In genomic region chr4:137142316-137142715, GRCm38 (mm10) we compare ENCODE assay signal across 11 mouse cellular contexts.
DNase-seq lines count a peak whose midpoint lies in the region; ATAC-seq and TF ChIP-seq lines count a peak whose summit lies in the region.
"Had no signal": no experiment of that assay in that cellular context is flagged by ENCODE, and none has a peak within 500 bp of the region (broad histone marks: within the 10 kb centered on the region; RNA-seq: fewer than 3 reads in every experiment).

No protein-coding gene starts in this region.

- H3K4me3 ChIP-seq in lung, embryonic 14.5 days (ENCODE audit: low read depth, low read length), result no peak overlapping the region
- H3K4me3 ChIP-seq: heart, embryonic 15.5 days had no signal

- H3K27ac ChIP-seq in lung, embryonic 14.5 days (ENCODE audit: low read depth), result no peak overlapping the region
- H3K27ac ChIP-seq: heart, embryonic 15.5 days; macrophage had no signal

- TF ChIP-seq CTCF in lung, embryonic 14.5 days (IDR thresholded peaks at IDR 0.05; ENCODE audit: low read depth), result 0 out of 2 replicates have a peak, but pooled peaks have one; percentile 18

- no peaks in the 10 kb centered on the region for H3K4me1 ChIP-seq in lung, embryonic 14.5 days (ENCODE audit: insufficient read depth)
- H3K4me1 ChIP-seq: heart, embryonic 15.5 days had no signal

- no peak overlapping the region for H3K9ac ChIP-seq in lung, embryonic 14.5 days
- H3K9ac ChIP-seq: heart, embryonic 15.5 days had no signal

- H3K36me3 ChIP-seq in lung, embryonic 14.5 days (ENCODE audit: insufficient read depth), result no peaks in the 10 kb centered on the region
- H3K36me3 ChIP-seq: heart, embryonic 15.5 days had no signal

- no peaks in the 10 kb centered on the region for H3K9me3 ChIP-seq in lung, embryonic 14.5 days (ENCODE audit: low read depth, low read length)
- H3K9me3 ChIP-seq: heart, embryonic 15.5 days had no signal

- ATAC-seq in lung, embryonic 14.5 days (ENCODE audit: insufficient read depth), result no peak
- ATAC-seq in CD4-positive, CD25-positive, alpha-beta regulatory T cell, adult 4 months, result no peak

- H3K4me2 ChIP-seq in lung, embryonic 14.5 days, result no peak overlapping the region
- H3K4me2 ChIP-seq: heart, embryonic 15.5 days had no signal

- no peaks in the 10 kb centered on the region for H3K27me3 ChIP-seq in lung, embryonic 14.5 days (ENCODE audit: insufficient read depth, low read length)

- WGBS in lung, embryonic 14.5 days, result 23% methylated on average over 9 of the region's 9 CpGs

- DNase-seq in adrenal gland, postnatal 14 days, result peak; percentile 73
- DNase-seq in adrenal gland, adult 18-20 months (ENCODE audit: low spot score in 2 of 2), result no peak
- no peak for DNase-seq in lung, embryonic 14.5 days
- no peak for DNase-seq in lung, adult 18-20 months
- peak; percentile 91 for DNase-seq in mesoderm, embryonic 11.5 days (ENCODE audit: low read depth, low spot score)
- peak; percentile 37 for DNase-seq in yolk sac, embryonic 10.5 days (ENCODE audit: low spot score)
- DNase-seq in ovary, adult 18-20 months (ENCODE audit: low spot score), result no peak
- DNase-seq: kidney, postnatal 25 days had no signal

Comparison
In these comparisons a context has a peak if more than half of its experiments do, and no peak if none do; other contexts are left out.
1. DNase-seq: peak in adrenal gland, postnatal 14 days (single experiment), mesoderm, embryonic 11.5 days (single experiment) and yolk sac, embryonic 10.5 days (single experiment); none in adrenal gland, adult 18-20 months (0 of 2), lung, embryonic 14.5 days (single experiment), lung, adult 18-20 months (0 of 2) and ovary, adult 18-20 months (single experiment).